Mouse (Mus musculus): ENCODE data around the gene Gdf3.

GRCm38 (mm10) chr6:122604260-122604659 is 5.6 kb downstream of the Gdf3 start:
- TF ChIP-seq GATA1 (IDR thresholded peaks at IDR 0.05; ENCODE audit: borderline replicate concordance, low read length): no peak
- no peak for TF ChIP-seq FLI1 (IDR thresholded peaks at IDR 0.05; ENCODE audit: low read length)

All from megakaryocyte, embryonic 14.5 days (primary cell).